Mouse (Mus musculus): ENCODE data around the gene 1700001C02Rik. TPM values are rescaled to one million over a fixed set of nuclear protein-coding genes. Genes with fewer than 3 reads are reported as not detected.

1700001C02Rik gene
- polyA plus RNA-seq (2012; rRNA removed): not detected in 2 replicates

GRCm38 (mm10) chr5:30465861-30466260 lies at the start of gene 1700001C02Rik:
TSS of gene 1700001C02Rik (plus strand) at chr5:30466047.

GRCm38 (mm10) chr5:30461821-30462220 lies 4.0 kb upstream of the 1700001C02Rik start, which contains the start of gene Otof:
TSS of gene Otof (minus strand) at chr5:30461932.

Other genes starting within 250 kb of the 1700001C02Rik start
- 22.2 and 39.6 TPM in 2 replicates for gene Selenoi, start 233.5 kb upstream of the 1700001C02Rik start, polyA plus RNA-seq (2012; rRNA removed)
- gene Drc1, start 184.7 kb upstream of the 1700001C02Rik start, polyA plus RNA-seq (2012; rRNA removed): 0.52 and 0.68 TPM in 2 replicates
- gene Otof, start 4.1 kb upstream of the 1700001C02Rik start, polyA plus RNA-seq (2012; rRNA removed): 0.53 and 0.76 TPM in 2 replicates
- gene Cib4, start 79.8 kb downstream of the 1700001C02Rik start, polyA plus RNA-seq (2012; rRNA removed): not detected in 2 replicates
- gene Kcnk3, start 122.1 kb downstream of the 1700001C02Rik start, polyA plus RNA-seq (2012; rRNA removed): 0.65 and 2.0 TPM in 2 replicates
- 9.5 and 27.1 TPM in 2 replicates for gene Slc35f6, start 181.9 kb downstream of the 1700001C02Rik start, polyA plus RNA-seq (2012; rRNA removed)
- 246 and 257 TPM in 2 replicates for gene Cenpa, start 200.7 kb downstream of the 1700001C02Rik start, polyA plus RNA-seq (2012; rRNA removed)
- gene Dpysl5, start 245.5 kb downstream of the 1700001C02Rik start, polyA plus RNA-seq (2012; rRNA removed): 96.8 and 101 TPM in 2 replicates

Data from central nervous system, embryonic 11.5 days (tissue).